Mouse (Mus musculus): Measurements from ENCODE around the gene Cntrl. TPM values are rescaled to one million over a fixed set of nuclear protein-coding genes. Genes with fewer than 3 reads are reported as not detected.

The Cntrl gene
- 33.2 TPM for polyA plus RNA-seq (2014; fragmentation: Illumina TruSeq; extraction: RNeasy Lipid Tissue Mini Kit (QIAGEN cat#74804); ENCODE audit: low replicate concordance)

GRCm38 (mm10) chr2:35109141-35109923 is at the start of gene Cntrl:
Cntrl (plus strand) TSS chr2:35109492.

GRCm38 (mm10) chr2:35061338-35061737 is 48.0 kb upstream of the Cntrl start, which contains the start of gene Hc:
Hc (minus strand) TSS chr2:35061438.

GRCm38 (mm10) chr2:35101443-35101842 is 7.8 kb upstream of the Cntrl start, which contains the start of gene AI182371:
AI182371 (minus strand) TSS chr2:35101543.

GRCm38 (mm10) chr2:35200898-35201668 is 91.8 kb downstream of the Cntrl start, which contains the start of gene Rab14:
Rab14 (minus strand) TSS chr2:35201120.

Other genes with a start within 250 kb of the Cntrl start
- 2.4 TPM for gene Cutal, start 235.1 kb upstream of the Cntrl start, polyA plus RNA-seq (2014; fragmentation: Illumina TruSeq; extraction: RNeasy Lipid Tissue Mini Kit (QIAGEN cat#74804); ENCODE audit: low replicate concordance)
- 21.5 TPM for gene Psmd5, start 234.5 kb upstream of the Cntrl start, polyA plus RNA-seq (2014; fragmentation: Illumina TruSeq; extraction: RNeasy Lipid Tissue Mini Kit (QIAGEN cat#74804); ENCODE audit: low replicate concordance)
- 0.67 TPM for gene Phf19, start 195.5 kb upstream of the Cntrl start, polyA plus RNA-seq (2014; fragmentation: Illumina TruSeq; extraction: RNeasy Lipid Tissue Mini Kit (QIAGEN cat#74804); ENCODE audit: low replicate concordance)
- 1.7 TPM for gene Traf1, start 147.7 kb upstream of the Cntrl start, polyA plus RNA-seq (2014; fragmentation: Illumina TruSeq; extraction: RNeasy Lipid Tissue Mini Kit (QIAGEN cat#74804); ENCODE audit: low replicate concordance)
- gene Hc, start 48.1 kb upstream of the Cntrl start, polyA plus RNA-seq (2014; fragmentation: Illumina TruSeq; extraction: RNeasy Lipid Tissue Mini Kit (QIAGEN cat#74804); ENCODE audit: low replicate concordance): not detected
- gene AI182371, start 7.9 kb upstream of the Cntrl start, polyA plus RNA-seq (2014; fragmentation: Illumina TruSeq; extraction: RNeasy Lipid Tissue Mini Kit (QIAGEN cat#74804); ENCODE audit: low replicate concordance): 1.1 TPM
- gene Rab14, start 91.6 kb downstream of the Cntrl start, polyA plus RNA-seq (2014; fragmentation: Illumina TruSeq; extraction: RNeasy Lipid Tissue Mini Kit (QIAGEN cat#74804); ENCODE audit: low replicate concordance): 298 TPM
- 3.5 TPM for gene Gsn, start 146.9 kb downstream of the Cntrl start, polyA plus RNA-seq (2014; fragmentation: Illumina TruSeq; extraction: RNeasy Lipid Tissue Mini Kit (QIAGEN cat#74804); ENCODE audit: low replicate concordance)
- gene Stom, start 227.5 kb downstream of the Cntrl start, polyA plus RNA-seq (2014; fragmentation: Illumina TruSeq; extraction: RNeasy Lipid Tissue Mini Kit (QIAGEN cat#74804); ENCODE audit: low replicate concordance): 53.5 TPM

All from small intestine, adult 10 weeks (tissue).